Mouse (Mus musculus) brain, embryonic 14.5 days (tissue): ENCODE measurements around the gene Slc30a9.

Experiments used
- CTCF ChIP-seq: fragments of 200-500 bp; IDR thresholded peaks from 2 replicates; pipeline ENCODE4 v1.5.1; 2012; ENCODE audit warnings: inconsistent platforms, mild to moderate bottlenecking, moderate library complexity, borderline replicate concordance; ENCODE audit not compliant: insufficient read depth, insufficient read length; ENCODE audit errors: extremely low read depth
- POLR2A ChIP-seq: fragments of 200-500 bp; IDR thresholded peaks from 2 replicates; pipeline ENCODE4 v1.6.1; 2012; ENCODE audit warnings: mild to moderate bottlenecking, inconsistent platforms, borderline replicate concordance; ENCODE audit not compliant: poor library complexity, insufficient read depth, insufficient read length, severe bottlenecking; ENCODE audit errors: extremely low read depth

DNA sequence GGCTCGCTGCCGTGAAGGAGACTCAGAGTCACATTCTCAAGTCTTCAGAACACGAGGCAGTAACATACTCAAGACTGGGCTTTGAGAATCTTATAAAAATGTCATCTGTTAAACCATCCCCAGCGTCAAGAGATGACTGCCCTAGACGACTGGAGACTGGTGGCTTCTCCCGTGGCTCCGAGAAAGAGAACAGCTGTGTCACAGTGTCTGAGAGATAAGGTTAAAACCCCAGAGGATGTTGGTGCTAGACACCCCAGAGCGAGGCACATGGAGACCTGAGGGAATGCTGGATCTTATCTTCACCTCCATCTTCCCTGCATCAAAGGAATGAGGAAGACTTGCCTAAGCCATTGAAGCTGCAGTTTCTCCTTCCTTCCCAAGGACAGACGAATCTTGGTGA, 98.2 kb downstream of the Slc30a9 start:
- no peak for TF ChIP-seq POLR2A
- TF ChIP-seq CTCF = no peak
